Mouse (Mus musculus) kidney, embryonic 15.5 days (tissue): ENCODE measurements at regions not wholly inside any gene's neighbourhood (a gene's known extent, or its start where the extent isn't known, plus 50 kb on each side); places are given as distances from the start of the nearest gene placed in this dataset.
"Not testable (repeated sequence)": the region's sequence is repeated elsewhere in the genome, so short reads cannot be mapped to it uniquely, and the experiment has no call there.

Experiments
- ATAC-seq: fragments of 200-750 bp; cut with Nextera tagmentation; replicated peaks from 2 replicates; pipeline ENCODE4 v1.8.0; 2017; ENCODE audit warnings: moderate TSS enrichment; ENCODE audit not compliant: low FRiP score
- H3K27ac ChIP-seq: fragments of 300-500 bp; sonication (generic); 2 replicates; pipeline ENCODE4 v1.5.1; 2015; ENCODE audit warnings: mild to moderate bottlenecking, inconsistent platforms
- H3K27me3 ChIP-seq: fragments of 300-500 bp; sonication (generic); 2 replicates; pipeline ENCODE4 v1.6.1; 2015; ENCODE audit warnings: inconsistent platforms
- H3K36me3 ChIP-seq: fragments of 300-500 bp; sonication (generic); 2 replicates; pipeline ENCODE4 v1.6.1; 2015; ENCODE audit warnings: inconsistent platforms
- H3K4me1 ChIP-seq: fragments of 300-500 bp; sonication (generic); 2 replicates; pipeline ENCODE4 v1.6.1; 2015; ENCODE audit warnings: inconsistent platforms
- H3K4me2 ChIP-seq: fragments of 300-500 bp; sonication (generic); 2 replicates; pipeline ENCODE4 v1.6.1; 2015; ENCODE audit warnings: moderate library complexity, mild to moderate bottlenecking, inconsistent platforms
- H3K4me3 ChIP-seq: fragments of 300-500 bp; sonication (generic); replicated peaks from 2 replicates; pipeline ENCODE4 v1.5.1; 2015; ENCODE audit warnings: mild to moderate bottlenecking, inconsistent platforms
- H3K9ac ChIP-seq: fragments of 300-500 bp; sonication (generic); 2 replicates; pipeline ENCODE4 v1.6.1; 2015; ENCODE audit warnings: mild to moderate bottlenecking, inconsistent platforms
- H3K9me3 ChIP-seq: fragments of 300-500 bp; sonication (generic); replicated peaks from 2 replicates; pipeline ENCODE4 v1.6.1; 2016; ENCODE audit warnings: inconsistent platforms
- WGBS: fragments of 180-500 bp; shearing (Covaris S2); methylation state at CpG from one replicate; pipeline ENCODE4 v1.1.7; 2015; ENCODE audit warnings: mixed read lengths; 5-methylcytosine and 5-hydroxymethylcytosine counted together

- not testable (repeated sequence) for H3K27me3 ChIP-seq, H3K9me3 ChIP-seq, H3K36me3 ChIP-seq, H3K4me1 ChIP-seq, ATAC-seq
- Histone ChIP-seq H3K27ac (0 out of 2 replicates have a peak overlapping the region, but pooled peaks have one; percentile 54), H3K4me2 (peak overlapping the region; percentile 50), H3K9ac (peak overlapping the region; percentile 41), H3K4me3 (peak overlapping the region; percentile 51)
- WGBS, result 2% methylated on average over 34 of the region's 53 CpGs
These were observed 566.6 kb upstream of the Gm21863 start for GRCm38 (mm10) chr12:19387706-19388105.
